Mouse (Mus musculus) frontal cortex, postnatal 10 days (tissue): Measurements from ENCODE around the gene Tex2.
A peak's percentile ranks its signal among the peaks of the same experiment; 100 is the strongest.
"Not testable (repeated sequence)": the region's sequence is repeated elsewhere in the genome, so short reads cannot be mapped to it uniquely, and the experiment has no call there.

Experiments
- DNase-seq, 2 experiments: peaks; one replicate each; pipeline ENCODE4 v3.0.0; 2022; ENCODE audit warnings: low spot score in 2 of 2, mixed read lengths in 1 of 2

Tex2 gene

GRCm38 (mm10) chr11:106506211-106506610 lies 107.0 kb downstream of the Tex2 start:
- DNase-seq = no peak

- DNase-seq = no peak
Measured at GRCm38 (mm10) chr11:106504129-106504528, 109.1 kb downstream of the Tex2 start.

DNA sequence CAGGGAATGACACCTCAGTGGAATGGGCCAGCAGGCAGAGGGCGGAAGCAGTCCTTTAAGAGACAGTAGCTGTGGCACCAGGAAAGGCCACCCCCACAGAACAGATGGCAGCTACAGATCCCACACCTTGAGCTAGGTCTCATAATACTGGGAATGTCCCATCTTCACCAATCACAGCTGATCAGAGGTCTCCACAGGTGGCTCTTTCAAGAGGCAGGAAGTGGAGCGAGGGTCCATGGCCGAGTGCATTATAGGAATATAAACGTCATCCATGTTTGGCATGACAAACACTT lies 109.9 kb downstream of the Tex2 start:
- no peak for DNase-seq

GRCm38 (mm10) chr11:106502631-106503424 lies 110.4 kb downstream of the Tex2 start:
- no peak for DNase-seq

GRCm38 (mm10) chr11:106502159-106502505 lies 111.1 kb downstream of the Tex2 start:
- no peak for DNase-seq

- DNase-seq = peak; percentile 43 to 54
Measured at GRCm38 (mm10) chr11:106501308-106502158, 111.7 kb downstream of the Tex2 start.

- peak; percentile 93 to 94 for DNase-seq
Measured at GRCm38 (mm10) chr11:106500393-106501307, 112.6 kb downstream of the Tex2 start.

DNA sequence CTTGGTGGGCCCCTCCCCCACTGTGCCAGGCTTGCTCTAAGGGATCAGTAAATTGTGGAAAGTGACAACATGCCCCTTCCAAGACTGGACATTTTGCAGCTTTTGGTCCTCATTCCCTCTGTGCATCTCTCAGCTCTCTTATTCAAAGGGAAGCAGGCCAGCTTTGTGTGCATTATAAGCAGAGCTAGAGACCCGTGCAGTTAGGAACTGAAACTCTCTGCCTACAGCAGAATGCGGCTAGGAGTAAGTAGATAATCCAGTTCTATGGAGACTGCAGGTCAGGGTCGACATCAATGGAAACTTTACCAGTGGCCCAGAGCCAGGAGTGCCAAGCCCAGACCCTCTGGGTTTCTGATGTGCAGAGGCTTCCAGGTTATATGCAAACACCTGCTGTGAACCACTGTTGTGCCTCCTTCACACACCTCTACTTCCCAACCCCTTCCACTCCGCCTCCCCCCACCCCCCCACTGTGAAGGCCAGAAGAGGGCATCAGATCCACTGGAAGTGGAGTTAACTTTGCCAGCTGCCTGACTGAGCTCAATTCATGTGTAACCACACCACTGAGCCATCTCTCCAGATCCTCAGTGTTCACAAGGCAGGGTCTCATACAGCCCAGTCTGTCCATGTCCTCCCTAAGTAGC lies 114.4 kb downstream of the Tex2 start:
- no peak for DNase-seq

DNA sequence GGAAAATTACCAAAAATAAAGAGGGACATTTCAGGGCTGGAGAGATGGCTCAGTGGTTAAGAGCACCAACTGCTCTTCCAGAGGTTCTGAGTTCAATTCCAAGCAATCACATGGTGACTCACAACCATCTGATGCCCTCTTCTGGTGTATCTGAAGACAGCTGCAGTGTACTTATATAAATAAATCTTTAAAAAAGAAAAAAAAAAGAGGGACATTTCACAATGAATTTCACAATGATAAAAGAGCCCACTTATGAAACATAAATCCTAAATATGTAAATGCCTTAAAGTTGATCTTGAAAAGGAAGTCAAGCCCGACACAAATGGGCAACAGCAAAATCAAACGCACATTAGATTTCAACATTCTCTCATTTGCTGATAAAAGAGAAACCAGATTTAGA lies 115.3 kb downstream of the Tex2 start:
- DNase-seq = no peak

DNA sequence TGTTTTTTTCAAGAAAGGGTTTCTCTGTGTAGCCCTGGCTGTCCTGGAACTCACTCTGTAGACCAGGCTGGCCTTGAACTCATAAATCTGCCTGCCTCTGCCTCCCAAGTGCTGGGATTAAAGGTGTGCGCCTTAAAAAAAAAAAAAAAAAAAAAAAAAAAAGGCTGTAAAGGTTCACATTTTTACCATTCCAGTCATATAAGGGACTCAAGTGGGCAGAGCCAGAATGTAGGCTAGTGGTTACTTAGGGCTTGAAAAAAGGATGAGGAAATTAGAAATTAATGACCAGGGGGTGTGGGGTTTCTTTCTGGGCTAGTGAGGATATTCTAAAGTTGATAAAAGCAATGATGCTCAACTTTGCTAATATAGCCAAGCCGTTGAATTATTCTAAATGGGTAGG lies 116.2 kb downstream of the Tex2 start:
- not testable (repeated sequence) for DNase-seq

DNA sequence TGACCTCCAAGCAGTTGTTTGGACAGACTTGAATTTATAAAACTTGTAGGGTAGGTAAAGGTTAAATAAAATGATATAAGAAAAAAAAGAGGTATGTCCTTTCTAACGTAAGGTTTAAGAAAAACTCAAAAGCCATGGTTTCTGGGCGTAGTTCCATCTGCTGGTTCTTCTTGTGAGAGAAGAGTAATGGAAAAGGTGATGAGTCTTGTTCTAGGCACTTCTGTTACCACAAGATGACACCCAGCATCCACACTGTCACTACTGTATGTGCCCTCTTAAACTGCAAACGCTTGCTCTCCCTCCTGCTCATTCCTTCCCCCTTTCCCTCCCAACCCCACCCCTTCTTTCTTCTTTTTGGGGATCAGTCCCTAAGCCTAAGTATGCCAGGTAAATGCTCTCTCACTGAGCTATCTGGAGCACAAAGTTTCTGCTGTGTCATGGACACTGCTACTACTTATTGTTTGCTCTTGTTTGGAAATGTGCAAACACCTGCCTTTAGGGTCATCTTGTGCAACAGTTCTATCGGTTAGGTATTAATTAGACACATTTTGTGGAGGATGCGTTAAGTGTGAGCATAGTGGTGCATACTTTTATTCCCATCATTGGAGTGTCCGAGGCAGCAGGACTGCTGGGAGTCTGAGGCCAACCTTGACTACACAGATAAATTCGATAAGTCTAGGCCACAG lies 120.1 kb downstream of the Tex2 start:
- no peak for DNase-seq

GRCm38 (mm10) chr11:106491393-106491792 lies 121.8 kb downstream of the Tex2 start:
- DNase-seq = peak in 1 of 2 experiments; percentile 28

DNA sequence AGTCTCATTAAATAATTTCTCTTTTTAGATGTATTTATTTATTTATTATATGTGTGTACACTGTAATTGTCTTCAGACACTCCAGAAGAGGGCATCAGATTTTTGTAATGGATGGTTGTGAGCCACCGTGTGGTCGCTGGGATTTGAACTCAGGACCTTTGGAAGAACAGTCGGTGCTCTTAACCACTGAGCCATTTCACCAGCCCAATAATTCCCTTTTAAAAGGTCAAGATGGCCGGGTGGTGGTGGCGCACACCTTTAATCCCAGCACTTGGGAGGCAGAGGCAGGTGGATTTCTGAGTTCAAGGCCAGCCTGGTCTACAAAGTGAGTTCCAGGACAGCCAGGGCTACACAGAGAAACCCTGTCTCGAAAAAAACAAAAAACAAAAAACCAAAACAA lies 122.6 kb downstream of the Tex2 start:
- not testable (repeated sequence) for DNase-seq

DNA sequence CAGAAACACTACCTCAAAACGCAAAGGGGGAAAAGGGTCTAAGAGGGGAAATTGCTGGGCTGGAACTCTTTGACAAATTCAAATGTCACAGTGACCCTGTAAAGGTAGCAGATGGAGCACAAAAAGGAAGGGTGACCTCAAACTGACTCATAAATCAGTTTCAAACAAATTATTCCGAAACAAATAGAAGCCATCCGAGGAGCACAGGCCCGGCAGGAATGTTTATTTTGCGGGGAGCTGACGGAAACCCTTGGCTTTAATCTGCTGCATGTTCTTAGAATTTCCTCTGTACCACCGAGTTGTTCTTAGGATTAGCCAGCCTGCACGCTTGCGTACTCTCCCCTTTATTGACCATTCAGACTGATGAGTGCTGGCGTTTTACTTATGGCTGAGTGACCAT lies 123.2 kb downstream of the Tex2 start:
- no peak for DNase-seq

DNA sequence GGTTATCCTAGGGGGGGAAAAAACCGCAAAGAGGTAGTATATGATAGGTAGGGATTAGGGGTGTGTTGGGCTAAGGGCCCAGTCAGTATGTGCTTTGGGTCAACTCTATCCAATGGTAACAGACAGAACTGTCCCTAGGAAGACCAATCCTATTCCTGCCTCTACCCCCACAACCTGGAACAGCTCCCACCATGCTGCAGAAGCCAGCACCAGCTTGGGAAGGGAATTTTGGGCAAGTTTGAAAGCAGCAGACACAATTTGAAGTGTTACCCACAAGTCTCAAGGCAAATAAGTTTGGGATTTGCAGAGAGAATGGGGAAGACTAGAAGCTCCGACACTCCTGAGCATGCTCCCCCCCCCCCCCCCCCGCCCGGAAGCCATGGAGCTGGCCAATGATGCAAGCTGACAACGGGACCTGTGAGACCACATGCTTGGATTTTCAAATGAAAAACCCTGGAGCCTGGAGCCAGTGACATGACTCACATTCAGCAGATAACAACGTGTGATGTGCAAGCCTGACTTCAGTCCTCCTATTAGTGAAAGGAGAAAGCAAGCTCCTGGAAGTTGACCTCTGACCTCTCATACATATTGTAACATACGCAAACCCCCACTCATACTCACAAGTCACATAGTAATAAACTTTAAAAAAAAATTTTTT lies 124.1 kb downstream of the Tex2 start:
- DNase-seq = no peak

GRCm38 (mm10) chr11:106488126-106488561 lies 125.1 kb downstream of the Tex2 start:
- DNase-seq = no peak

- peak; percentile 89 to 93 for DNase-seq
Measured at GRCm38 (mm10) chr11:106487733-106488115, 125.5 kb downstream of the Tex2 start, which contains the start of gene Ern1. TSS of gene Ern1 (minus strand) at chr11:106487852.

DNA sequence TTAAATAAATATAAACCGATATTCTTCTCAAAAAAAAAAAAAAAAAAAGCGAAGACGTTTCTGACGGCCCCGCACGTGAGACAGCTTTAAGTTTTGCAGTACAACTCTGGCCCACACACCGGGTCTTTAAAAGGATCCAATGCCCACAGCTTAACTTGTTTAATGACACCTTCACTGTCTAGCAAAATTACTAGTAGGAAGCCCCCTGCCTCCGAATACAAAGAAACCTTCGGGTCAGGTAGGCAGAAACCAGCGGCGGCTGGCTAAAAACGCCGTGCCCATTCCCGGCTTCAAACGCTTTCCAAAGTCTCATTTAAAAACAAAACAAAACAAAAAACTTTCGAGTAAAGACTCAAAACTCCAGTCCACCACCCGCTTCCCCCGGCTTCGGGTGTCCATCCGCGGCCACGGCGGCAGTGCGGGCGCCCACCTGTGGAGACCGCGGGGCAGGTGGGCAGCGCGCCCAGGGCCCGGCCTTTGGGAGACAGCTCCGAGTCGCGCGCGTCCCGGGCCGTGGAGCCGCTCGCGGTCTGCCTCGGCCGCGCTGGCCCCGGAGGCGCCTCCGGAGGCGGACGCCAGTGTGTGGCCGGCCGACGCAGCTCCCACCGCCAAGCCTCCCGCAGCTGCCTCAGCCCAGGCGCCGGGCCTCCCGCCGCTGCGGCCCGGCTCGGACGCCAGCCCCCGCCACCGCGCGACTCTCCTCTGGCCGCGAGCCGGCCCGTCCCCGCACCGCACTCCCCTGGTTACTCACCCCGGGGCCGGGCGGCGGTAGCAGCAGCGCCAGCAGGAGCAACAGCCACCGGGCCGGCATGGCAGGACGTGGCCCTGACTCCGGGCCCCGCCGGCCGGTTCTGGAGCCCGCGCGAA lies 126.1 kb downstream of the Tex2 start:
- no peak for DNase-seq
